Comparison of ENCODE assay signal across 8 mouse cellular contexts in the genomic region with DNA sequence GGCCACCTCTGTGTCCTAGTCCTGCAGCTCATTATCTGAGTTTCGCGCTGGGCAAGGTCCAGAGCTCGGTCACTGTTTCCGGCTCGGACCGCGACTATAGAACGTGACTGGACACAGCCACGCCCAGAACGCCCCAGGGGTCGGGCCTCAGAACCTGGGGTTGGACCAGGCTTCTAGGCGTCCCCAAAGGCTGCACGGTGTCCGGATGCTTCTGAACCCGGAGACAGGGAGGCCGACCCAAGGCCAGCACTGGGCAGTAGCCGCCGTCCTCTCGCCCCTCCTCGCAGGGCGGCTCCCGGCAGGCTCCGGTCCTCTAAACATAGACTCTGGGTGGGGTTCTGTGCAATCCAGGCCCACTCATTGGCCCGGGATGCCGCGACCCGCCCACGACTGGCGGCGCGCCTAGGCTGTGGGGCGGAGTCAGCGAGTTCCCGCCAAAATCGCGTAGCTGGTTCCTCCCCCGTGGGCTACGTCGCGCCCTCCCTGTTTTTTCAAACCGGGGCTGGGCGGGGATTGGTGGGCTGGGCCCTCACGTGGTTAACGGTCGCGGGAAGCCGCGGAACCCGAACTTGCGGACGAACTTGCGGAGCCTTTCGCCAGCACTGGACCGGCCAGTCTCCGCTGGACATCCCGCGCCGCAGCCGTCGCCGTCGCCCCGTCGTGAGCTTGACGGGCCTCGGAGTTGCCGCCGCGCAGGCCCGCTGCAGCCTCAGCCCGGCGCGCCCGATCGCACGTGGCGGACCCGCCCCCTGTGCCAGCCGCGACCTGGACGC. TPM values are rescaled to one million over a fixed set of nuclear protein-coding genes. Genes with fewer than 3 reads are reported as not detected.
DNase-seq lines count a peak whose midpoint lies in the region; ATAC-seq and TF ChIP-seq lines count a peak whose summit lies in the region.

Gene Wee1 (plus strand): TSS at position 531 of the 773 bp plus-strand sequence.

- peak within 1 kb of the TSS; percentile 94 for H3K27ac ChIP-seq in cortical plate, adult 2 months (ENCODE audit: insufficient read depth, low read length)

- peak; percentile 98 for DNase-seq in gastrocnemius, postnatal 10 days
- DNase-seq in left cerebral cortex, postnatal 10 days (ENCODE audit: extremely low spot score in 1 of 2, low spot score in 2 of 2), result peak; percentile 98
- peak; percentile 98 for DNase-seq in right cerebral cortex, postnatal 25 days
- DNase-seq in urinary bladder, postnatal 4 days (ENCODE audit: low spot score in 2 of 2), result peak; percentile 99 to 100

- no peak for TF ChIP-seq CTCF in cortical plate, adult 2 months (IDR thresholded peaks at IDR 0.05; ENCODE audit: extremely low read depth, insufficient read depth, low read length)

- no peaks in the 10 kb centered on the region for H3K4me1 ChIP-seq in cortical plate, adult 2 months (ENCODE audit: control insufficient read depth, insufficient read depth, low read length)

- intact Hi-C loops in left cerebral cortex, postnatal 10 days (cut with DNase I), result loop anchor here (5.0 kb wide), 1 partner anchor 36 kb away; no protein-coding TSS in a partner anchor

- ATAC-seq in activated CD4-positive, CD25-positive, alpha-beta regulatory T cell, adult 4 months, result peak; percentile 84
- ATAC-seq in inflammation-experienced regulatory T-cells, adult 6 months, result peak; percentile 89
- peak; percentile 87 for ATAC-seq in megakaryocyte-erythroid progenitor cell, adult 5-6 weeks (replicated peaks; ENCODE audit: low FRiP score, low TSS enrichment, poor library complexity, severe bottlenecking)

- peak within 1 kb of the TSS; percentile 49 for H3K4me3 ChIP-seq in cortical plate, adult 2 months (ENCODE audit: insufficient read depth, low read length)

- TF ChIP-seq POLR2A in cortical plate, adult 2 months (IDR thresholded peaks at IDR 0.05; ENCODE audit: extremely low read depth, insufficient read depth, low read length), result no peak

RNA-seq across cellular contexts. Expression of gene Wee1, which starts in this region (rescaled TPM):
- 1 to 10 TPM; 2.4 to 3.0 TPM for polyA plus RNA-seq in activated CD4-positive, CD25-positive, alpha-beta regulatory T cell, adult 4 months (2017; shearing (Covaris generic))
- 15.2 and 15.4 TPM in 2 replicates for polyA plus RNA-seq in cortical plate, adult 2 months (2012; rRNA removed)
- total RNA-seq in gastrocnemius, postnatal 10 days (2021), result 1 to 10 TPM; 7.7 to 8.6 TPM
- polyA plus RNA-seq in inflammation-experienced regulatory T-cells, adult 6 months (2017; shearing (Covaris generic)), result 1 to 10 TPM; 1.5 to 4.5 (median 2.6) TPM
- 1 to 10 TPM; 8.1 to 9.3 TPM for total RNA-seq in left cerebral cortex, postnatal 10 days (2021)
- 42.8 and 48.8 TPM in 2 replicates for total RNA-seq in megakaryocyte-erythroid progenitor cell, adult 5-6 weeks (2014; fragmentation: Nextera tagmentation)
- total RNA-seq in megakaryocyte-erythroid progenitor cell, adult 5-6 weeks (2017), result 27.0 and 27.8 TPM in 2 replicates

Comparison
In these comparisons a context has a peak if more than half of its experiments do, and no peak if none do; other contexts are left out.
1. Peak in every context shown above with its lines: DNase-seq, ATAC-seq, H3K4me3 ChIP-seq and H3K27ac ChIP-seq.